Mouse (Mus musculus) adrenal gland, postnatal 10 days (tissue): ENCODE results near the gene Rhou. TPM values are rescaled to one million over a fixed set of nuclear protein-coding genes. Genes with fewer than 3 reads are reported as not detected.
"Not testable (repeated sequence)": the region's sequence is repeated elsewhere in the genome, so short reads cannot be mapped to it uniquely, and the experiment has no call there.

Experiments used
- DNase-seq: peaks from one replicate; pipeline ENCODE4 v3.0.0; 2021; ENCODE audit warnings: mixed read lengths
- long read RNA-seq, 2 experiments: library from polyadenylated mRNA; stranded (forward); transcript quantifications; one replicate each; pipeline ENCODE4 v2.0.0; 2021
- total RNA-seq, 2 experiments: library from RNA; stranded (reverse); gene quantifications; 2 replicates each; pipeline ENCODE4 v1.2.3; 2021

Rhou gene
- 10 to 100 TPM; 42.8 to 48.5 TPM for total RNA-seq
- long read RNA-seq, experiment 1, transcript Rhou-201 (3 exons, 3,371 nt), result major isoform, 44 of 56 reads
- long read RNA-seq, experiment 1, partial matches to known transcripts, result 4 of 56 reads
- long read RNA-seq, experiment 1, other reads (novel, unspliced or antisense), result 8 of 56 reads
- long read RNA-seq, experiment 2, transcript Rhou-201 (3 exons, 3,371 nt), result major isoform, 29 of 38 reads
- long read RNA-seq, experiment 2, partial matches to known transcripts, result 0 of 38 reads
- long read RNA-seq, experiment 2, other reads (novel, unspliced or antisense), result 9 of 38 reads

DNA sequence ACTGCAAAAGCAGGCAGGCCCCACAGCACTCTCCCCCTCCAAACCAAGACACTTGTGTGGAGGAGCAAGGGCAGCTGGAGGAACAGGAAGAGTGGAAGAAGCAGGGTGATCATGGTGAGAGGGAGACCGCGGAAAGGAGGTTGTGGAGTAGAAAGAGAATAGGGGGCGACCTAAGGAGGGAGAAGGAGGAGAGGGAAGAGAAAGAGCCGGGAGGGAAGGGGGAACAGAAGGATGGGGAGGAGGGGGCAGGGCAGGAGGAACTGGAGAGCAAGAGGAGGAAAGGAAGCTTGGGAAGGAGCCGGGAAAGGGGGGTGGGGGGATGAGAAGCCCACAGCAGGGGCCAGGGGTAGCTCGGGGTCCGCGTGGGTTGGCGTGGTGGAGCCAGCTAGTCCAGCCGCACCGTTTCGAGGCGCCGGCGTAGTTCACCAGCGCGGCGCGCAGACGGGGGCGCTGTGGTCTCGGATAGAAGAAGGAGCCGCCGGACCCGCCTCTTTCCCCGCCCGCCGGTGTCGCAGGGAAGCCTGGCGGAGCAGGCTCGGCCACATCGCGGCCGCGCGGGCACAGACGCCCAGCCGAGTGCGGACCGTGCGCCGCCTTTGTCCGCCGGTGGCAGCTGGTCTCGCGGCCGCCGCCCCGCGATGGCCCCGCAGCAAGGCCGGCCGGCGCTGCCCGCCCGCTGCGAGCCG lies at the start of gene Rhou:
Rhou (plus strand) TSS at position 622 of the 686 bp plus-strand sequence.
- peak; percentile 98 for DNase-seq

DNA sequence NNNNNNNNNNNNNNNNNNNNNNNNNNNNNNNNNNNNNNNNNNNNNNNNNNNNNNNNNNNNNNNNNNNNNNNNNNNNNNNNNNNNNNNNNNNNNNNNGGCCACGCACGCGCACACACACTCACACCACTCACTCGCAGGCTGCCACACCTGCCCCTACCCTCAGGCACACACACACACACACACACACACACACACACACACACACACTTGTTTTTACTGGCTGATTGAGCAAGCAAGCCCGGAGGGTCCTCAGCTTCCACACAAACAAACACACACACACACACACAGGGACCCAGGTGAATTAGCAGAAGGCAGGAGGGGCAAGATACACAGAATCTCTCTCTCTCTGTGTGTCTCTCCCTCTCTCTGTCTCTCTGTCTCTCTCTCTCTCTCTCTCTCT lies 41.1 kb upstream of the Rhou start:
- DNase-seq, result not testable (repeated sequence)

DNA sequence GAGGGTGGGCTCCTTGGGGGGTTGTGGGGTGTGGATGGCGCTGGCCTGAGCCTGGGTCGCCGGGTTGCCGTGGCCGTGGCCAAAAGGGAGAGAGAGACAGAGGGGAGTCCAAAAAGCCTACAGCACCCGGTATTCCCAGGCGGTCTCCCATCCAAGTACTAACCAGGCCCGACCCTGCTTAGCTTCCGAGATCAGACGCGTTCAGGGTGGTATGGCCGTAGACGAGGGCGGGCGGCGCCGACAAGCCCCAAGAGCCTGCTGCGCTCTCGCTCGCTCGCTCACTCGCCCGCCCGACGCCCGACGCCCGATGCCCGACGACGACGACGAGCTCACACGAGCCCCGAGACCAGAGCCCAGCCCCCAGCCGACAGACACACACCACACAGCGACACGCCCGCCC lies 30.2 kb upstream of the Rhou start:
- not testable (repeated sequence) for DNase-seq

DNA sequence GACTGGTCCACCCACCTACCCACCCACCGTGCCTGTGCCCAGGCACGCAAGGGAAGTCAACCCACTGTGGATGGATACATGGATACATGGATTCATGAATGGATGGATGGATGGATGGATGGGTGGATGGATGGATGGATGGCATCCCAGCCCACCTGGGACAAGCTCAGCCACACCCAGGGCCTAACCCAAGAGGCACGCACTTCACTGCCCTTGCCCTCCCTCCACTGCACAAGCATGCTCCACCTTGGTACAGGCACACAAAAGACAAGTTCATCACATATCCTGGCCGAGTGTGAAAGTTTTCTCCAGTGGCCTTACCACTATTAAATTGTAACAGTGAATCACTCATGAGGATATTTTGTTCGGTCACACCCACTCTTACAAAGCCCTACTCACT lies 29.5 kb upstream of the Rhou start:
- DNase-seq, result no peak

DNA sequence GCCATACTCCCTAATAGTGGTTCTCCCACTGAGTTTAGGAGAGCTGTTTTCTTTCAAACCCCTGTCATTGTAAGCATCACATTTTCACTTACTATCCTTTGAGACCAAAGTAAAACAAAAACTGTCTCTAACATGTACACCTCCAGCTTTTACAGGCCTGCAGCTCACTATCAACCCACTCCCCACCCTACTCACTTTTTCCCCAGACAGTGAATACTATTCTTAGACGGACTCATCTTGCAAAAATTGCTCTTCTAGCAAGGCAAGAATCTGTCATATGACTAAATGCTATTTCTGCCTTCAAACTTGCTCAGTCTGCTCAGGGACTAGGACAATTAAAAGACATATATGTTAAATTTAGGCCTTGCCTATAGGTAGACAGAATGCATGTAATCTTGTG lies 29.0 kb upstream of the Rhou start:
- no peak for DNase-seq

DNA sequence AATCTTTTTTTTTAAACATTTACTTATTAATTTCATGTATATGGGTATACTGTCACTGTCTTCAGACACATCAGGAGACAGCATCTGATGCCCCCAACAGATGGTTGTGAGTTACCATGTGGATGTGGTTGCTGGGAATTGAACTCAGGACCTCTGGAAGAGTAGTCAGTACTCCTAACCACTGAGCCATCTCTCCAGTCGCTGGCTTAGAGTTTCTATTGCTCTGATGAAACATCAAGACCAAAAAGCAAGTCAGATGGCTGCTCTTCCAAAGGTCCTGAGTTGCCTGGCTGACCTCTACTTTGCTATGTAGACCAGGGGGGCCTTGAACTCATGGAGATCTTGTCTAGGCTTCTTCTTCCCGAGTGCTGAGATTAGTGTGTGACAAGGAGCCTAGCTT lies 28.0 kb upstream of the Rhou start:
- DNase-seq, result no peak

DNA sequence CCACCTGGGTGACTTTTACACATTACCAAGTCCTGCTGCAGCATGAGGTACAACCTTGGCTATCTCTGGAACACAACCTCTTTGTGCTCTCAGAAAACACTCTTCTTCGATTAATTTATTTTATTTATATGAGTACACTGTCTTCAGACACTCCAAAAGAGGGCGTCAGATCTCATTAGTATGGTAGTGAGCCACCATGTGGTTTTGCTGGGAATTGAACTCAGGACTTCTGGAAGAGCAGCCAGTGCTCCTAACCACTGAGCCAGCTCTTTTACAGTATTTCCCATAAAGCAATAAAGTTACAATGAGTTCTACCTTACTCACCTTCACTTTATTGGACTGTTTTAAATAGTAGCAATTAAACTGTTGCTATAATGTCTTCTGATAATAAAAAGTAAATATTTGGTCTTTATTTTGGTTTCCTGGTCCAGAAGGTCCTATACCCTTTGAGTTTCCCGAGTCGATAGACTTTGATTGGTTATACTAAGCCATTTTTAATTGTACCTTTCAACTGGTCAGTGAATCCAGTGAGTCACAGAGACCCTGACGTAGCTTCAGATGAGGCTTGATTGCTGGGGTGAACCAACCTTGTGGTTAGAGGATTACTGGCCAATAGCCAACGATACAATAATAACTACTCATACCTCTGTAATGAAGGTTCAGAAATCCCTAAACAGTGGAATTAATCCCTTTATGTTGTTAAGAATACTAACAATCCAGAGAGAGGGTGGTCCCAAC lies 26.1 kb upstream of the Rhou start:
- no peak for DNase-seq

DNA sequence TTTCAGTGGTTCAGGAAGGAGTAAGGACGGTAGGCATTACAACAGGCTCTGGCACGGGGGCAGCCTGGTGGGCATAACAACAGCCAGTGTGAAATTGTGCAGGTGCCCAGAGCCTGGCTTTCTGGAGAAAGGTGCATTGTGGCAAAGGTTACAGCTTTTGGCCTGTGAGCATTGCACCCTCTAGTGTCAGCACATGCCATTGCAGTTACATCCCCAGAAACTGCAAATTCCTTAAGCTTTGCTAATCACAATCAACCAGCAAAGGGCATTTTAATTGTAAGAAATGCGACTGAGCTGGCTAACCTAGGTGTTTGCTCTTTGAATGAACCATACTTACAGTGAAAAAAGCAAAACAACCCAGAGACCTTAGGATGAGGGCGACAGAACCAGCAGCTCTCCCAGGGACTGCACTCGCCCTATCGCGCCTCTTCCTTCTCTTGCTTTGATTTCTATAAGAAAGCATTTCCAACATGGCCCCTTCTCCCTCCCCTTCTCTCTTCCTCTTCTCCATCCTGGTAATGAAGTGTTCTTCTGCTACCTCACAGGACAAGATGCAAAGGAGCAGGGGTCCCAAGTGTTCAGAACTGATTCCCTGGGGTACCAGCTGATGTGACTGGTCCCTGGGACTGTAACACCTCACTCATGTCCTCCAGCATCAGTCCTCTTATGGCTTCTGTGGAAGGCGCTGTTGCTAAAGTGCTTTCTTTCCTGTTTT lies 25.3 kb upstream of the Rhou start:
- DNase-seq, result peak; percentile 71

DNA sequence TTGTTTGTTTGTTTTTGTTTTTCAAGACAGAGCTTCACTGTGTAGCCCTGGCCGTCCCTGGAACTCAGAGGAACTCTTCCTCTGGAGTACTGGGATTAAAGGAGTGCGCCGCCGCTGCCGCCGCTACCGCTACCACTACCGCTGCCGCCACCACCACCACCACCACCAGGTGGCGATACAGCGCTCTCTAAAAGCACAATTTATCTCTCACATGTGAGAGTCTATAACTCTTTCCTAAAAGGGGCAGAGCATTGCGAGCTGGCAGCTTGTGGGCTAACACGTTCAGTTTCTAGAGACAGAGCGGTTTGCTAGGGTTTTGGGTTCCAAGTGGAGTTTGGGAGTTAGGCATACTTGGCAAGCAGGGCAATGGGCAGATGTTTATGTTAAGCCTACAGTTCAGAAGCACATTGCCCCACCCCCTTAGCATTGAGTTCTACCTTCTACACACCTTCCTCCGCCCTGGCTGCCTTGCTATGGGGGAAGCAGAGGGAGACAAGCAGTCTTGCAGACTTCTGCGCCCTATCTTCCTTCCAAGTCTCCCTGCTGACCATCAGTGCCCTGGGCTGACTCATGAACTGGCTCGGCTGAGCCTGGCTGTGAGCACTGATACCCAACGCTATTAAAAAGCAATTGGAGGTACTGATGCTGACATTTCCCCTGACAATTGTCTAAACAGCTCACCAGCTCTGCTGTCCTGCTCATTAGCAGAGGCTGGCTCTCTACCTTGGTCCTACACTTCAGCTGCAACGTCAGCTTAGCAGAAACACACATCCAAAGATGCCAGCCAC lies 24.6 kb upstream of the Rhou start:
- DNase-seq, result peak; percentile 85

DNA sequence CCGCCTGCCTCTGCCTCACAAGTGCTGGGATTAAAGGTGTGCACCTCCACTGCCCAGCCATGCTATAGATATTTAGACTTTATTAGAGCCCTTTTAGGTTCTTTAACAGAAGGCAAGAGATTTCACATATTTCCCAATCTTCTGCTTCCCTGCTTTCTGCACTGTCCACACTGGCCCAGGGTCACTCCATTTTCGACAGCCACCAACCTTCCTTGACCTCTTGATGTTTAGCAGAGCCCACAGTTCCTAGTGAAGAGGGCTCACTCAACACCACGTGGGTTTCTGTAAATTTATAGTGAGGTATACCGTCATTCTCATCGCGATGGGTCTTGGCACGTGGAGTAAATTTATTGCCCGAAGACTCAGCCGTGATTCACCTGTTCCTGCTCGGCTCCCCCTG lies 23.7 kb upstream of the Rhou start:
- DNase-seq, result no peak

DNA sequence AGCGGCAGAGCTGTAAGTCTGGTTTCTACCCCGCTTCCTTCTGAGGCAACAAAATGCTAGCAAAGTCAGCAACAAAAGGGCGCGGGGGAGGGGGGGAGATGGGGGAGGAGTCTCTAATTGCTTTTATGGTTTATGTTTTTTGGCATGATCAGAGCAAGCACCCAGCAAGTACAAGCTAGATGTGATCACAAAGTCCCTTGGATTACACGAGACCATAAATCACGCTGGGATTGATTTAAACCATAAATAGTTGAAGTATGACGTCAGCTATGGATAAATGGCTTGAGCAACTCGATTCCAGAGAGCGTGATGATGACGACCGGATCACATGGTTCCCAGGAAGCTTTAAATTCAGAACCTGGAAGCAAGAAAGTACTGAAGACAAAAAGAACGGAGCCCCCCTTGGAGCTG lies 22.9 kb upstream of the Rhou start:
- DNase-seq, result no peak

DNA sequence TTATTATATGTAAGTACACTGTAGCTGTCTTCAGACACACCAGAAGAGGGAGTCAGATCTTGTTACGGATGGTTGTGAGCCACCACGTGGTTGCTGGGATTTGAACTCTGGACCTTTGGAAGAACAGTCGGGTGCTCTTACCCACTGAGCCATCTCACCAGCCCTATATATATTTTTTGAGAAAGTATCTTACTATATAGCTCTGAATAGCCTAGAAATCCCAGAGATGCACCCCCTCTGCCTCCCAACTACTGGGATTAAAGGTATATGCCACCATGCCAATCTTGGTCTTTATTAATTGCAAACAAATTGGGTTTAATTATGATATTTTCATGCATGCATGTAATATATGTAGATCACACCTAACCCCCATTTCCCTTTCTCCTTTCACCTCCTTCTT lies 22.0 kb upstream of the Rhou start:
- not testable (repeated sequence) for DNase-seq

DNA sequence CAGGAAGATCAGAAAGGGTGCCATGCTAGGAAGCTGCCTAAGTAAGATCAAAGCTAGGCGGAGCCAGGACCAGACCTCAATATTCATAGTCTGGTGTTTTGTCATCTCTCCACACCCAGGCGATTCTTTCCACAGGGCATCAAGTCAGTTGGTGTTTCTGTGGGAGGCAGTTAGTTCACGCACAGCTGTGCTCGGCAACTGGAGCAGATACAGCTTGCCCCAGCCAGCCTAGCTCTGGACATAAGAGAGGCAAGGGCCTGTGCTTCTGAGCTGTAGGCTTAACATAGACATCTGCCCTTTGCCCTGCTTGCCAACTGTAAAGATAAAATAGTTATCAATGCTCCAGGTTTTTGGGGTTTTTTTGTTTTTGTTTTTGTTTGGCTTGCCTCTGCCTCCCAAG lies 21.5 kb upstream of the Rhou start:
- DNase-seq, result no peak

DNA sequence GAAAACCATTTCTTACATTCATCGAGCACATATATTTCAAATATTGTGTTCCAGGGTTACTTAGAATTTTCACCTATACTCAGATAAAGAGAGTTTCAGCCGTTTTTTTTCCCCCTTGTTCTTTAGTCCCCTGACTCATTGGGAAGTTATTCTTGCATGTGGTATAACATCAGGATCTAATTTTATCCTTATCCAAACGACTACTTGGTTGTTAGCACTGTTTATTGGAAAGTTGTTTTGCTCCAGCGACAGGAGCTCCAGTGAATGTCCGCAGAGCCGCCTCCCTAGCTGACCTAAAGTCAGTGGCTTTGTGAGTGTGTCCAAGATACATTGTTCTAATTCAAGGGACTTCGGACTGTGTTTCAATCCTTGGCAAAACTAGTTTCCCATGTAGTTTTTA lies 19.9 kb upstream of the Rhou start:
- no peak for DNase-seq

DNA sequence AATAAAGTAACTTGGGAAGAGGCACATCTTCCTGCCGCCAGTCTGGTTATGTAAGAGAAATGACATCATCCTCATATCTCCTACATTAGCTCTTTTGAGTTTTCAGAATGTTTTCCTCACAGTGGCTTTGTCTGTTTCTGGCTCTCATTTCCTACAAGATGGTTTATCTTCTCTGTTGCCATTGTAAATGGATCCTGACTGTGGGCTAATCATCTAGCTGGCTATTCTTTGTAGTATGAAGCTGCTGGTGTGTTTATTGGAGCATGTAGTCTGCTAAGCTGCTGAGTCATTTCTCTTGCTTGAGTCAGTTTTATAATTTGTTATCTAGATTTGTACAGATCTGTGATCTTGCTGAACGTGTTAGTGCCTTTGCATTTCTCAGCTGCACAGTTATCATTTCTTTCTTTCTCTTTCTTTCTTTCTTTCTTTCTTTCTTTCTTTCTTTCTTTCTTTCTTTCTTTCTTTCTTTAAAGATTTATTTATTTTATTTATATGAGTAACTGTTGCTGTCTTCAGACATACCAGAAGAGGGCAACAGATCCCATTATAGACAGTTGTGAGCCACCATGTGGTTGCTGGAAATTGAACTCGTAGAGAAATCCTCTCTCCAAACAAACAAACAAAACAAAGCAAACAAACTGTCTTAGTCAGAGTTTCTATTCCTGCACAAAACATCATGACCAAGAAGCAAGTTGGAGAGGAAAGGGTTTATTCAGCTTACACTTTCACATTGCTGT lies 19.2 kb upstream of the Rhou start:
- no peak for DNase-seq

DNA sequence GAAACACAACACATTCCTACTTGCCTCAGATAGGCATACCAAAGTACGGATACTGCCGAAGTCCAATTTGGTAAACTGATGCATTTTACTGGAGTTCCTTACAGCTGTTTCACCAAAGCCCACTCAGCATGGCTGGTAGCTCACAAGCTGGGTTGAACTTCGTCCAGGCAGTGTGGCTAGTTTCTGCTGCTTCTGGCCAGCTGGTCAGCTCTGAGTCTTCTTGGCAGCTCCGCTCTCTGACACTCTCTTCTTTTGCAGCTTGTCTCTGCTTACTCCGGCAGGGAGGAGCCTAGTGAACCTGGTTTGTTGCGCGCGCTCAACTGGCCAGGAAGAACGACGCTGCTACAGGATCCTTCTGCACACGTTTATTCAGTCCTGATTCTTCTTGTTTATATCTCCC lies 18.1 kb upstream of the Rhou start:
- no peak for DNase-seq

DNA sequence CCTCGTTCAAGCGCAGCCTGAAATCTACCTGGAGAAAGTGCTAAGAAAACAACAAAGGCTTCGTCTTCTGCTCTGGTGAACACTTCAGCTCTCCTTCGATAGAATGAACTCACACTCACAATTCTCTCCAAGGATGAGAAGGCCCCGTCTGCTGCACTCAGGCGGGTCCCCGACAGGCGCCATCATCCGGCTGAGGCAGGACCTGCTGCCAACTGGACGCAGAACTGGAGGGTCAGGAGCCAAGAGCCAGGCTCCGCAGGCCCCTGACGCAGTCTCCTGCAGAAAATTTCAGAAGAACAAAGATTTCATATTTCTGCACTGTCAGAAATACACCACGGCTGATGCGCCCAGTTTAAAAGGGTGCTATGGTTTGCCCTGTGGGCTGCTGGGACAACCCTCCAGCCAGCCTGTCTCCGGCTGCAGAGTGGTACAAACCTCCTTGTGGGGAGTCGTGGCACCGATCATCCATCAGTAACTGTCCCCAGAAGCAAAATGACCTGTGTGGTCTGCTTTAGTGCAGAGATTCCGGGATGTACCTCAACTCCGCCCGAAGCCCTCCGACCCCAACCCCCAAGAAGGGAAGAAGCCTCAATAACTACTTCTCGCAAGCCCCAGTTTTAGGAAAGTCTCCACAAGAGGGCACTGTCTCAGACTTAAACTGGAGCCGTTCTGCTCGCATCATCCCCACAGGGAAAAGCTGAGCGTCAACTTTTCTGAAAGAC lies 10.2 kb upstream of the Rhou start:
- peak; percentile 74 for DNase-seq

DNA sequence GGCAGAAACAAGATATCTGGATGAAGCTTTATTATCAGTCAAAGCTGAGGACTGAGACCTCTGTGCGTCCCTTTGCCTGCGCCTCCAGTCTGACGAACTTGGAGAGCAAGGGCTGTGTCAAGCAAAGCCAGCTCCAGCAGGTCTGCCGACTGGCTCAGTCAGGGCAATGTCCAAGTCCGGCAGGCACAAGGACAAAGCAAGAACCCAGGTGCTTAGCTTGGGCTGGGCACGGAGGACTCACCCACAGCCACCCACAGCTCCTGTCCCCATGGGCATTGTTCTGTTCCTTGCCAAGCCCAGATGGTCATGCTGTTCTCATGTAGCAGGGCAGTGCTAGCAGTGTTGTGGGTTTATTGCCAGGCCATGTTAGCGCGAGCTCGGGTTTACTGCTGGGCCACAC lies 8.5 kb upstream of the Rhou start:
- no peak for DNase-seq

DNA sequence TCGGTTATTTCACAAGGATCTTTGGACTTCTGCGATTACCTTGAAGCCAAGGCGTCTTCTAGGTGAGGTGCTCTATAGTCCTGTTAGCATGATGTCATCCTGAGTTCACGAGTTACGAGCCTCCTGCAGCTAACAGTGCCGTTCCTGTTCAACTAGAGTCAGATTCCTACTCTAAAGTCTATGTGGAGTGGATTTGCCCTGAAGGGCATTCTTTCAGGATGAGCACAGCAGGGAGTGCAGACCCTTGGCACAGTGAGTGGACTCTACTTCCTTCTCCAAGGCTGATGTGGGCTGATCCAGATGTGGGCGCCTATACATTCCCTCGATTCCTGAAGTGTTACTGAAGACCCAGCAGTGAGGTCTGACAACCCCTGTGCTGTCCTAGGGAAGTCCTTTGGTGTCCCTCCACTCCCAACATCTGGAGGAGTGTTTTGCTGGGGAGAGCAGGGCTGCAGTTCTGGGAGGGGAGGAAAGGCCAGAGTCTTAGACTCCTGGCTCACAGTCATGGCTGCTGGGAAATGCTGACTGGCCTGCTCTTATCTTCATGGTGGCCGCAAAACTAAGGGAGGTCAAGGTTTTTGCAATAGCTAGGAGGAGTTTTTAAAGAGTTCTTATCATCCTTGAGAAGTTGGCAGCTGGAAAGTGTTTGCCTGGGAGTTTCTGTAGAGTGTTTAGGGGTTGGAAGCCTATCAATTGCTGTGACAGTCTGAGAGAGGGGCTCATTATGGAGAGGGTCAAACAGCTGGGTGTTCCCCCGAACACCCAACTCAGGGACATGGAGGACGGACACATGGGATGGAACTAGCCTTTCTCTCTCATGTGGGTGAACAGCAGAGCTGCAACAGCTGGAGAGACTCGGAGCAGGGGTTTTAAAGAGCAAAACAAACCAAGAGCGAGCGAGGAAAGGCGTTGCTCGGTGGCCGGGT lies 5.2 kb upstream of the Rhou start:
- DNase-seq, result peak; percentile 35
